Mouse (Mus musculus) neural tube, embryonic 13.5 days (tissue): ENCODE measurements at regions not wholly inside any gene's neighbourhood (a gene's known extent, or its start where the extent isn't known, plus 50 kb on each side); places are given as distances from the start of the nearest gene placed in this dataset.

Source experiments
- ATAC-seq: fragments of 200-750 bp; cut with Nextera tagmentation; 2 replicates; pipeline ENCODE4 v1.8.0; 2017; ENCODE audit warnings: low read depth, mild to moderate bottlenecking, moderate TSS enrichment, moderate library complexity
- H3K27ac ChIP-seq: fragments of 300-500 bp; sonication (generic); replicated peaks from 2 replicates; pipeline ENCODE4 v1.5.1; 2015; ENCODE audit warnings: moderate library complexity, mild to moderate bottlenecking, inconsistent platforms
- H3K27me3 ChIP-seq: fragments of 300-500 bp; sonication (generic); 2 replicates; pipeline ENCODE4 v1.6.1; 2015; ENCODE audit warnings: mild to moderate bottlenecking, inconsistent platforms
- H3K36me3 ChIP-seq: fragments of 300-500 bp; sonication (generic); 2 replicates; pipeline ENCODE4 v1.6.1; 2015; ENCODE audit warnings: mild to moderate bottlenecking, inconsistent platforms
- H3K4me1 ChIP-seq: fragments of 300-500 bp; sonication (generic); replicated peaks from 2 replicates; pipeline ENCODE4 v1.6.1; 2015; ENCODE audit warnings: inconsistent platforms
- H3K4me2 ChIP-seq: fragments of 300-500 bp; sonication (generic); 2 replicates; pipeline ENCODE4 v1.6.1; 2015; ENCODE audit warnings: inconsistent platforms, mild to moderate bottlenecking, moderate library complexity
- H3K4me3 ChIP-seq: fragments of 300-500 bp; sonication (generic); 2 replicates; pipeline ENCODE4 v1.5.1; 2015; ENCODE audit warnings: mild to moderate bottlenecking, inconsistent platforms
- H3K9ac ChIP-seq: fragments of 300-500 bp; sonication (generic); 2 replicates; pipeline ENCODE4 v1.6.1; 2015; ENCODE audit warnings: moderate library complexity, mild to moderate bottlenecking, inconsistent platforms
- H3K9me3 ChIP-seq: fragments of 300-500 bp; sonication (generic); 2 replicates; pipeline ENCODE4 v1.6.1; 2016; ENCODE audit warnings: inconsistent platforms
- WGBS: fragments of 180-500 bp; shearing (Covaris S2); methylation state at CpG from one replicate; pipeline ENCODE4 v1.1.7; 2015; 5-methylcytosine and 5-hydroxymethylcytosine counted together

GRCm38 (mm10) chr13:73132746-73133145 lies 127.5 kb upstream of the Irx4 start:
- 83% methylated on average over 6 of the region's 6 CpGs for WGBS
- H3K4me1 ChIP-seq: no peaks in the 10 kb centered on the region; the same call in 1 of the 2 replicates
- no peak for ATAC-seq
- H3K27ac ChIP-seq: no peak overlapping the region
- no peak overlapping the region for H3K4me3 ChIP-seq
- 0 out of 2 replicates have a peak, but pooled peaks cover 9% of the 10 kb centered on the region for H3K9me3 ChIP-seq
- H3K4me2 ChIP-seq: no peak overlapping the region
- H3K27me3 ChIP-seq: peaks cover 8% of the 10 kb centered on the region; the same call in 1 of the 2 replicates
- H3K9ac ChIP-seq: no peak overlapping the region
- H3K36me3 ChIP-seq: no peaks in the 10 kb centered on the region

DNA sequence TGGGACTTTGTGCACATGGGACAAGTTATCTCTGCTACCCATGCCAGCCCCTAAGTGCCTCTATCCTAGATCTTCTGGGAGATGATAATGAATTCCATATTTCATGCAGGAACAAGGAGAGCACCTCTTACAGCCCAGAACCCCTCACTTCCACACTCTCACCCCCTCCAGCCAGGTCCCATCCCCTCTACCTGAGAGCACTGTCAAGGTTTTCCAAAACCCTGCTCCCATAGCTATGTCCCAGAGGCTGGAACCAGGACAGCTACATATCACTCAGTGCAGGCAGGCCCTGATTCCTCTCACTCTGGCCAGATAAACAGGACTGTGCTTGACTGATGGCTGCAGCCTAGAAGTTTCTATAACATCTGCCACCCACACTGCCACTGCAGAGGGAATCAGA lies 125.3 kb upstream of the Irx4 start:
- no peak overlapping the region for H3K4me2 ChIP-seq
- H3K27ac ChIP-seq: no peak overlapping the region
- no peak for ATAC-seq
- no peak overlapping the region for H3K4me3 ChIP-seq
- no peak overlapping the region for H3K9ac ChIP-seq
- 0 out of 2 replicates have a peak, but pooled peaks cover 9% of the 10 kb centered on the region for H3K9me3 ChIP-seq
- no peaks in the 10 kb centered on the region; the same call in 1 of the 2 replicates for H3K4me1 ChIP-seq
- H3K36me3 ChIP-seq: no peaks in the 10 kb centered on the region
- peaks cover 8% of the 10 kb centered on the region; the same call in 1 of the 2 replicates for H3K27me3 ChIP-seq

DNA sequence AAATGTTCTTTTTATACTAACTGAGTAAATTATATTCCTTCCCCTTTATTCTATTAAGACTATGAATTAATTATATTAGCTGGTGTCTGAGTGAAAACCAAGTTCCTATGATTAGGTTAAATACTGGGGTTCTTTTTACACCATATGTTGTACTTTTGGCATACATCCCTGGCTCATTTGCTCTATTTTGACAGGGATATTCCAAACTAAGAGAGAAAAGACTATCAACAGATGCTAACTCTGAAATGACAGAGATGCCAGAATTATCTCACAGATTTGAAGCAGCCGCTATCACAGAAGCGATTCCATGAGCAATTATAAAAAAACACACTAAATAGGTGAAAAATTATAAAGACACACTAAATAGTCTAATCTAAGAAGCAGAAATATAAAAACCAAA lies 119.0 kb upstream of the Irx4 start:
- H3K9ac ChIP-seq: no peak overlapping the region
- H3K4me3 ChIP-seq: no peak overlapping the region
- H3K27ac ChIP-seq: no peak overlapping the region
- ATAC-seq: no peak
- no peak overlapping the region for H3K4me2 ChIP-seq
- no peaks in the 10 kb centered on the region for H3K4me1 ChIP-seq
- 98% methylated on average over 2 of the region's 2 CpGs for WGBS
- H3K9me3 ChIP-seq: 0 out of 2 replicates have a peak, but pooled peaks cover 9% of the 10 kb centered on the region
- H3K27me3 ChIP-seq: no peaks in the 10 kb centered on the region
- H3K36me3 ChIP-seq: no peaks in the 10 kb centered on the region

- no peak for ATAC-seq
- H3K9me3 ChIP-seq: no peaks in the 10 kb centered on the region
- peaks cover 34% of the 10 kb centered on the region for H3K27me3 ChIP-seq
- no peak overlapping the region for H3K4me3 ChIP-seq
- H3K4me2 ChIP-seq: no peak overlapping the region
- no peak overlapping the region for H3K9ac ChIP-seq
- H3K27ac ChIP-seq: no peak overlapping the region
- peaks cover 15% of the 10 kb centered on the region for H3K4me1 ChIP-seq
- H3K36me3 ChIP-seq: no peaks in the 10 kb centered on the region
- 83% methylated on average over 7 of the region's 7 CpGs for WGBS
Observed at GRCm38 (mm10) chr13:73158016-73158415, 102.3 kb upstream of the Irx4 start.

GRCm38 (mm10) chr13:73159454-73159853 lies 100.8 kb upstream of the Irx4 start:
- H3K4me3 ChIP-seq: no peak overlapping the region
- peak overlapping the region; percentile 56 for H3K4me2 ChIP-seq
- H3K36me3 ChIP-seq: no peaks in the 10 kb centered on the region
- H3K9me3 ChIP-seq: no peaks in the 10 kb centered on the region
- H3K27me3 ChIP-seq: peaks cover 34% of the 10 kb centered on the region
- peaks cover 15% of the 10 kb centered on the region for H3K4me1 ChIP-seq
- H3K27ac ChIP-seq: no peak overlapping the region
- peak overlapping the region; percentile 64; the same call in 1 of the 2 replicates for H3K9ac ChIP-seq
- 37% methylated on average over 7 of the region's 7 CpGs for WGBS
- ATAC-seq: no peak

- peak overlapping the region; percentile 56 for H3K4me2 ChIP-seq
- H3K9me3 ChIP-seq: no peaks in the 10 kb centered on the region
- peak overlapping the region; percentile 64 for H3K9ac ChIP-seq
- peaks cover 35% of the 10 kb centered on the region for H3K27me3 ChIP-seq
- 7% methylated on average over 9 of the region's 9 CpGs for WGBS
- peak overlapping the region; percentile 32 for H3K4me3 ChIP-seq
- no peaks in the 10 kb centered on the region for H3K36me3 ChIP-seq
- H3K27ac ChIP-seq: no peak overlapping the region
- peaks cover 15% of the 10 kb centered on the region for H3K4me1 ChIP-seq
- ATAC-seq: peak; percentile 66
Observed at GRCm38 (mm10) chr13:73159865-73160264, 100.4 kb upstream of the Irx4 start.

DNA sequence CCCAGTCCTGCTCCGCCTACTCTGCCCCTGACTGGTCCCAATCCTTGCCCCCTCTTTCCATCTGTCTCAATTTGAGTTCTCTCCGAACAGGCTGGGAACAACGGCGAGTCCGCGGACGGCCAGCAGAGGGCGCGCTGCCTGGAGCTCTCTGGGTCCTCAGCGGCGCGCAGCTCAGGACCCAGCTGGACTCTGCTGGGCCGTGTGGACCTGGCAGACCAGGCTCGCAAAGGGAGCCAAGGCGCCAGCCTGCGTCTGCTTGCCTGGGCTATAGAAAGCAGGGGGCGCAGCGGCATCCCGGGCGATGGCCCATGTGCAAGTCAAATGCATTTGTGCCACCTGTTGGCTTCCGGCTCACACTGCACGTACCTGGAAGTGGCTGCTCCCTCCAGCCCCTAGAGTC lies 100.0 kb upstream of the Irx4 start:
- peak overlapping the region; percentile 64 for H3K9ac ChIP-seq
- H3K27me3 ChIP-seq: peaks cover 35% of the 10 kb centered on the region
- peak; percentile 97 for ATAC-seq
- peak overlapping the region; percentile 56 for H3K4me2 ChIP-seq
- no peaks in the 10 kb centered on the region for H3K36me3 ChIP-seq
- WGBS: under 1% methylated on average over 22 of the region's 22 CpGs
- H3K4me3 ChIP-seq: peak overlapping the region; percentile 32
- H3K27ac ChIP-seq: no peak overlapping the region
- H3K4me1 ChIP-seq: peaks cover 15% of the 10 kb centered on the region
- no peaks in the 10 kb centered on the region for H3K9me3 ChIP-seq

GRCm38 (mm10) chr13:73170301-73170700 lies 90.0 kb upstream of the Irx4 start:
- Histone ChIP-seq H3K4me2 (no peak overlapping the region), H3K27me3 (no peaks in the 10 kb centered on the region), H3K4me1 (no peaks in the 10 kb centered on the region), H3K27ac (no peak overlapping the region), H3K9me3 (no peaks in the 10 kb centered on the region), H3K36me3 (no peaks in the 10 kb centered on the region), H3K4me3 (no peak overlapping the region), H3K9ac (no peak overlapping the region)
- no peak for ATAC-seq
- WGBS: 71% methylated on average over 3 of the region's 3 CpGs

DNA sequence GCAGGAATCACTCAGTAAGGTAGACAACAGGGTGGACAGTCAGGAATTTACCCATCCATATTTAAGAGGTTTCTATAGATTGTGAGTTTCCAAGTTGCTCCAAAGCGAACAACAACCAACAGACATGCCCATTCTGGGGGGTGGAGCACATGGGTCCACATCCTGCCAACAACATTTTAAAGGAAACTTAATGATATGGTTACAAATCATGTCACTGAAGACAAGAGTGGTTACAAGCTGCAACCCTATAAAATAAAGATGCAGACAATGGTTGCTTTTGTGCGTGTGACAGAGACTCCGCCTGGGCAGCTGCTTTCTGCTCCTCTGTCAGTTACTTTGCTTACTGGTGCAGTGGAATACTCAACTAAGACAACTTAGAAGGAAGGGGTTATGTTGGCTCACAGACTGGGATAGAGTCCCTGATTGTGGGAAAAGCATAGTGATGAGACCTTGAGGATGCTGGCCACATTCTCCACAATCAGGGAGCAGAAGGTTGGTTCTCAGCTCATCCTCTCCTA lies 52.3 kb upstream of the Irx4 start:
- Histone ChIP-seq H3K9ac (no peak overlapping the region), H3K9me3 (peaks cover 11% of the 10 kb centered on the region), H3K27me3 (peaks cover 34% of the 10 kb centered on the region), H3K4me1 (peaks cover 11% of the 10 kb centered on the region; the same call in 1 of the 2 replicates), H3K36me3 (no peaks in the 10 kb centered on the region), H3K4me3 (no peak overlapping the region), H3K27ac (no peak overlapping the region), H3K4me2 (no peak overlapping the region)
- WGBS: 26% methylated on average over 3 of the region's 3 CpGs
- peak; percentile 65 for ATAC-seq
